Mouse (Mus musculus) heart, adult 2 months (tissue): Measurements from ENCODE around the gene Ddx3x. TPM values are rescaled to one million over a fixed set of nuclear protein-coding genes. Genes with fewer than 3 reads are reported as not detected.

ENCODE experiments used
- DNase-seq, 2 experiments: peaks; one replicate each; pipeline ENCODE4 v3.0.0; 2021
- H3K27ac ChIP-seq: fragments of 200-600 bp; 2 replicates; pipeline ENCODE4 v1.8.1; 2022
- H3K27me3 ChIP-seq: fragments of 200-500 bp; 2 replicates; pipeline ENCODE4 v1.6.1; 2012; ENCODE audit warnings: mild to moderate bottlenecking, low read length, inconsistent platforms, mixed read lengths; ENCODE audit not compliant: control insufficient read depth, insufficient read depth
- H3K36me3 ChIP-seq: fragments of 200-500 bp; 2 replicates; pipeline ENCODE4 v1.6.1; 2012; ENCODE audit warnings: low read length, inconsistent platforms; ENCODE audit not compliant: control insufficient read depth, insufficient read depth
- H3K4me1 ChIP-seq: fragments of 200-500 bp; 2 replicates; pipeline ENCODE4 v1.6.1; 2011; ENCODE audit warnings: low read length; ENCODE audit not compliant: control insufficient read depth, insufficient read depth
- H3K4me3 ChIP-seq: fragments of 200-600 bp; 2 replicates; pipeline ENCODE4 v1.8.1; 2022
- H3K79me2 ChIP-seq: fragments of 200-500 bp; replicated peaks from 2 replicates; pipeline ENCODE4 v1.6.1; 2012; ENCODE audit warnings: mild to moderate bottlenecking, inconsistent platforms, low read length, moderate library complexity, mixed read lengths; ENCODE audit not compliant: control insufficient read depth, insufficient read depth
- H3K9ac ChIP-seq: fragments of 200-500 bp; 2 replicates; pipeline ENCODE4 v1.6.1; 2012; ENCODE audit warnings: low read depth, mild to moderate bottlenecking, control low read depth, inconsistent platforms, low read length, mixed read lengths
- CTCF ChIP-seq: fragments of 200-600 bp; IDR thresholded peaks from 2 replicates; pipeline ENCODE4 v1.8.1; 2022; ENCODE audit warnings: antibody characterized with exemption, mild to moderate bottlenecking, moderate library complexity
- EP300 ChIP-seq: fragments of 200-500 bp; IDR thresholded peaks from 2 replicates; pipeline ENCODE4 v1.6.1; 2011; ENCODE audit warnings: low read depth, low read length, control low read depth; ENCODE audit not compliant: insufficient read depth
- POLR2A ChIP-seq: fragments of 200-500 bp; IDR thresholded peaks from 2 replicates; pipeline ENCODE4 v1.6.1; 2011; ENCODE audit warnings: mild to moderate bottlenecking, low read depth, low read length, control low read depth; ENCODE audit not compliant: insufficient read depth
- WGBS: fragments of 180-500 bp; shearing (Covaris S2); methylation state at CpG from one replicate; pipeline ENCODE4 v1.1.7; 2018; 5-methylcytosine and 5-hydroxymethylcytosine counted together
- intact Hi-C: fragments of 180-260 bp; cut with DNase I; formaldehyde crosslinking; loops from one replicate; pipeline ENCODE4 v1.15.1; 2025
- polyA plus RNA-seq: library from polyadenylated mRNA; depleted of rRNA; stranded (reverse); fragments of >200 nt; gene quantifications from 2 replicates; pipeline ENCODE4 v1.2.3, GENCODE M21; 2012; rRNA removed
- total RNA-seq, 2 experiments: library from RNA; stranded (reverse); gene quantifications; 2 replicates each; pipeline ENCODE4 v1.2.3; 2021

The Ddx3x gene
- total and polyA plus RNA-seq, 3 experiments: 21.9 to 176 (median 142) TPM

DNA sequence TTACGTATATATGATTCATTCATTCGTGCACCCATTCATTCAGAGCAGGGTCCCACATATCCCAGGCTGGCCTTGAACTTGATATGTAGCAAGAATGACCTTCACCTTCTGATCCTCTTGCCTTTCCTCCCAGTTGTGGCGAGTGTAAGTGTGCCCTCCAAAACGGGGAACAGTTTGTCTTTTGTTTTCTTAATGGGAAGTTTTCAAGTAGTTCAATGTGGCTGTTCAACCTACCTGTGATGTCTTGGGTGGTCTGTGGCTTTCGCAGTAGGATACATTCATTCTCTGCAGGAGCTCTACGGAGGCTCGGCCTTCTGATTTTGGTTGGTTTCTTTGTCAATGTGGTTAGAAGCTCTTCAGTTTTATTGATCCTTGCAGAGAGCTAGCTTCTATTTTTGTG, 48.8 kb downstream of the Ddx3x start:
- no peak for TF ChIP-seq CTCF
- no peak for TF ChIP-seq POLR2A
- TF ChIP-seq EP300: no peak
- intact Hi-C loops: no loop called here
- H3K4me3 ChIP-seq: no peak overlapping the region
- H3K27me3 ChIP-seq: no peaks in the 10 kb centered on the region
- DNase-seq: no peak
- H3K4me1 ChIP-seq: no peaks in the 10 kb centered on the region
- no peaks in the 10 kb centered on the region for H3K36me3 ChIP-seq
- WGBS: 80% methylated on average over 7 of the region's 7 CpGs
- H3K27ac ChIP-seq: no peak overlapping the region
- no peak overlapping the region for H3K9ac ChIP-seq
- H3K79me2 ChIP-seq: no peaks in the 10 kb centered on the region

Other genes starting within 250 kb of the Ddx3x start
- 100 to 1,000 TPM; 142 to 170 TPM for gene Usp9x, start 209.5 kb upstream of the Ddx3x start, total RNA-seq
- 17.7 and 35.3 TPM in 2 replicates for gene Usp9x, start 209.5 kb upstream of the Ddx3x start, polyA plus RNA-seq
- under 1 TPM; 0.23 TPM for gene Nyx, start 185.1 kb downstream of the Ddx3x start, total RNA-seq
- gene Nyx, start 185.1 kb downstream of the Ddx3x start, polyA plus RNA-seq: 0.14 and 0.20 TPM in 2 replicates